Mouse (Mus musculus): ENCODE measurements around the gene Dnlz.

Dnlz gene

DNA sequence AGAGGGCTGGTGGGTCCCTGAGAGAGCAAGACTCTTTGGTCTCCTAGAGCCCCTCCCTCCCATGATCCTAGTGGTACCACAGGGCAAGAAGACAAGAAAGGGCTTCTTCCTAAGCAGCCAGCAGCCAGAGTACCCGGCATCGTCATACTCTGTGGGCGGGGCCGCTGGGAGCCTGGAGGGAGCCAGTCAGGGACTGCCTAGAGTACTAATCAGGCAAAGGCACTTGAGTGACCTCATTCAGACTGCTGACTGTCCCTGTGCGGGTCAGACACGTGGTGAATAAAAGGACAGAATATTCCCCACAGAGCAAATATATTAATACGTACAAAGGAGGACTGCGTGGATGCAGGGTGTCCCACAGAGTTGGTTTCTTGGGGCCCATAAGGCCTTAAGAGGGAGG lies 22.5 kb downstream of the Dnlz start:
- in situ Hi-C loops (cut with MboI; ENCODE audit: low pct_unique_long_range_greater_than_20kb in 1 of 2, low sequenced_read_pairs in 2 of 2, unreplicated experiment in 1 of 2), result loop anchor here in 1 of 2 experiments (5.0 kb wide), 1 partner anchor 78 kb away; the partner anchor contains the start of gene Inpp5e

DNA sequence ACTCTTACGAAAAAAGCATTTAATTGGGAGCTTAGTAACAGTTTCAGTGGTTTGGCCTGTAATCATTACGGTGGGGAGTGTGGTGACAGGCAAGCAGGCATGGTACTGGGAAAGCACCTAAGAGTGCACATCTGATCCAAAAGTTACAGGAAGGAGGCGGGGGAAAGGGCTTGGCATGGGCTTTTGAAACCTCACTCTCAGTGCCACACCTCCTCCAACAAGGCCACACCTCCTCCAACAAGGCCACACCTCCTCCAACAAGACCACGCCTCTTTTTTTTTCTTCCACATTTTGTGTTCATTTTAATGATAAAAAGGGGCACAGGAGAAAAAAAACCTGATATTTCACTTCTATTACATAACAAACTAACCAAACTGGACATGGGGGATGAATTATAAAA lies 24.1 kb downstream of the Dnlz start:
- in situ Hi-C loops (cut with MboI; ENCODE audit: low pct_unique_long_range_greater_than_20kb in 1 of 2, low sequenced_read_pairs in 2 of 2, unreplicated experiment in 1 of 2), result loop anchor here in 1 of 2 experiments (5.0 kb wide), 1 partner anchor 79 kb away; the partner anchor contains the start of gene Inpp5e

DNA sequence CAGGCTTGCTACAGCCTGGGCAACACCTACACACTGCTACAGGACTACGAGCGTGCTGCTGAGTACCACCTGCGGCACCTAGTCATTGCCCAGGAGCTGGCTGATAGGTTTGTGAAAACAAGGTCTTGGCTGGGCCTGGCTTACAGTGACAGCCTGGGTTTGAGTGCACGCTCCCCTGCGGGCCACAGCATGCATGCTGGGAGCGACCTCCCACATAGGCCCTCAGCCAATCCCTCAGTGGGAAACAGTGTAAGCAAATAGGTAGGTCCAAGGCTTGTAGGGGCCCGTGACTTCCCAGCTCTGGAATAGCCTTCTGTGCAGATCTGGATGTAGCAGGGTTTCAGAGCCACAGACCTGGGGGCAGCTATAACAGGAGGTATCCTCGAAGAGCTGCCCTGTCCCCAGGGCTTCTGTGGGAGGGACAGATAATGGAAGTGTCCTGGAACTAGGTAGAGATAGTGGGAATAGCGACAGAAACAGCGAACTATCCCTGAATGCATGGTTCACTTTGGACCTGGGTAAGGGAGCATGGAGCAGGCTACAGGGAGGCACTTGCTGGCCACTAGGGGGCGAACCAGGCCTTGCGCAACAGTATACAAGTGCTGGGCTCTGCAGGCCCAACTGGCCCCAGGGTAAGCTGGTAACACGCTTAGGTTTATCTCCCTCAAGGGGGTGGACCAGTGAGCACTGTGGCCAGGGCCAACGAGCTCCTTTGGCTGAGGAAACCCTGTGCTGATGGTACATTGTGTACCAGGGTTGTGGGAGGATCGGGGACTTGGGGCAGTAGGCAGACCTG lies 26.3 kb downstream of the Dnlz start:
- in situ Hi-C loops (cut with MboI; ENCODE audit: low pct_unique_long_range_greater_than_20kb in 1 of 2, low sequenced_read_pairs in 2 of 2, unreplicated experiment in 1 of 2), result loop anchor here in 1 of 2 experiments (5.0 kb wide), 1 partner anchor 82 kb away; the partner anchor contains the start of gene Inpp5e

DNA sequence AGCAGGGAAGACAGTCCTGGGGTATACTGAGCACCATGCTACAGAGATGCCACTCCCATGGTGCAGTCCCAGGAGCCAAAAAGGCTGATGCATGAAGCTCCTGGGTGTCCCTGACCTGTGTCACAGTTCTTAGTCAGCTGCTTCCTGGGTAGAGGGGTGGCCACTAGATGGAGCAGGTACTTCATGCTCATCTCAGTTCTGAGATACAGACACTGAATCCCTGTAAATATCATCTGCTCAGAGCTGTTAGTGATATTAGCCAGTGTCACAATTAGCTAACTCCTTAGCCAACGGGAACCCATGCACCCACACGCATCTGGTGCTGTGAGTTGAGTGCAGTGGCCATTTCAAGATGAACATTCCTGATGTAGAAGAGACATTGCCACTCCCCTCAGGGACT lies 27.0 kb downstream of the Dnlz start:
- in situ Hi-C loops (cut with MboI; ENCODE audit: low pct_unique_long_range_greater_than_20kb in 1 of 2, low sequenced_read_pairs in 2 of 2, unreplicated experiment in 1 of 2), result loop anchor here (5.0 to 25.0 kb wide), 2 partner anchors 82 to 237 kb away; partner anchors contain the start of gene Inpp5e (in 1 of the 2)

DNA sequence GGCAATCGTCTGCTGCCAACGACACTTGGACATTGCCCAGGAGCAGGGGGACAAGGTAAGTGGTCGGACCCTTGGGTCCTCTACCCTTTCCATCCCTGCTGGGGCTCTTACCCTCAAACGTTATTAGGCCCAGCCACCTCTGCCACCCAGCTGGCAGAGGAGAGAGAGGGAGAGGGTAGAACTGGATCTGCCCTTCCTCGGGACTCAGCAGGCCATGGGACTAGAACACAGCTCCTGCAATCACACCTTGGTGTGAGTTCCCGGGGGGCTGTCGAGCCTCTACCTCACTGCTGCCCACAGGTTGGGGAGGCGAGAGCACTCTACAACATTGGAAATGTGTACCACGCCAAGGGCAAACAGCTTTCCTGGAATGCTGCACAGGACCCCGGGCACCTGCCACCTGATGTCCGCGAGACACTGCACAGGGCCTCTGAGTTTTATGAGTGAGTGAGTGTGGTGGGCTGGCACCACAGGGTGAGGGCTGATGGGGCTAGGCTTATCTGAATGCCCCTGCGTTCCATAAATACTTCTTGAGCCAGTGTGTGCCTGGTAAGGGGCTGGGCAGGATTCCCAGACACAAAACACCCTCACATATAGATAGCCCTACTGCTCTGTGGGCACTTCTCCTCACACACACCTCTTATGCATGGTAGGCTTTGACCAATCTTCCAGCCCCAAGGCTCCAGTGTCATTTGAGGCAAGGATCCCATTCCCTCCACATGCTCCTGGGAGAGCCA lies 28.2 kb downstream of the Dnlz start:
- in situ Hi-C loops (cut with MboI; ENCODE audit: low pct_unique_long_range_greater_than_20kb in 1 of 2, low sequenced_read_pairs in 2 of 2, unreplicated experiment in 1 of 2), result loop anchor here in 1 of 2 experiments (25.0 kb wide), 1 partner anchor 239 kb away; no protein-coding TSS in a partner anchor

DNA sequence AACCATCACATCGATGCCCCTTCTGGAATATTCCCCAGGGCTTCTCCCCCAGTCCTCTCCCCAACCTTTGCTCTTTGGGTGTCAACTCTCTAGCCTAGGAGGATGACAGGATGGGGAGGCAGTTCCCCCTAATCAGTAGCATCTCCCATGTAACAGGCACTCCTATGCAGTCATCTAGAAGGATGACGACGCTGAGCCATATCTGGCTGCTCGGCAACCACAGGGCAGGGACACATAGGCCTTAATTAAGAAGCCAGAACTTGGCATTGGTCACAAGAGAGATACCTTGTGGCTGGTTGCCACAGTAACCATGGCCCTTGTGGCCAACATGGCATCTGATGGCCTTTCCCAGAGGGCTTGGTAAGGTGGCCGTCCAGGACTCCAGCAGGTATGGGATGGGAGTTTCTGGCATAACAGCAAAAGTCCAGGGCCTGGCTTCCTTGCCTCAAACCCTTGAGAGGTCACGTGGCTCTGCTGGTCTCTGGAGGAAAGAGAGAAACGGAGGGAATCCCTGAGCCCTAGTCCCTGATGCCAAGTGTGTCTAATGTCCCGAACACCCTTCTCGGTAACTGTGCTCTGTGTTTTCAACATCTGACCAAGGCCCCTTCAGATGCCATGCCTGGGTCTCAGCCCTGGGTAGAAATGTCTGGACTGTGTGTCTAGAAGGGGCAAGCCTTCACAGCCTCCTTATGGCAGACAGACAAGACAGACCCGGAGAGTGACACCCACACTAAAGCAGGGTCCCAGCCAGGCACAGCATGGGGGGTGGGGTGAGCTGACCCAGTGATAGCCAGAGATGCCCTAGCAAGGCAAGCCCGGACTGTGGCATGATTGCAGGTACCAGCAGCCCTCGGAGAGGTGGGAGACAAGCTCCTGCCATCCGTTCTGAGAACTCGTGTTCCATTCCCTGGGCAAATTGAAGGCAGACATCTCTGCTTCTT lies 31.4 kb downstream of the Dnlz start:
- in situ Hi-C loops (cut with MboI; ENCODE audit: low pct_unique_long_range_greater_than_20kb in 1 of 2, low sequenced_read_pairs in 2 of 2, unreplicated experiment in 1 of 2), result loop anchor here in 1 of 2 experiments (25.0 kb wide), 1 partner anchor 242 kb away; no protein-coding TSS in a partner anchor

DNA sequence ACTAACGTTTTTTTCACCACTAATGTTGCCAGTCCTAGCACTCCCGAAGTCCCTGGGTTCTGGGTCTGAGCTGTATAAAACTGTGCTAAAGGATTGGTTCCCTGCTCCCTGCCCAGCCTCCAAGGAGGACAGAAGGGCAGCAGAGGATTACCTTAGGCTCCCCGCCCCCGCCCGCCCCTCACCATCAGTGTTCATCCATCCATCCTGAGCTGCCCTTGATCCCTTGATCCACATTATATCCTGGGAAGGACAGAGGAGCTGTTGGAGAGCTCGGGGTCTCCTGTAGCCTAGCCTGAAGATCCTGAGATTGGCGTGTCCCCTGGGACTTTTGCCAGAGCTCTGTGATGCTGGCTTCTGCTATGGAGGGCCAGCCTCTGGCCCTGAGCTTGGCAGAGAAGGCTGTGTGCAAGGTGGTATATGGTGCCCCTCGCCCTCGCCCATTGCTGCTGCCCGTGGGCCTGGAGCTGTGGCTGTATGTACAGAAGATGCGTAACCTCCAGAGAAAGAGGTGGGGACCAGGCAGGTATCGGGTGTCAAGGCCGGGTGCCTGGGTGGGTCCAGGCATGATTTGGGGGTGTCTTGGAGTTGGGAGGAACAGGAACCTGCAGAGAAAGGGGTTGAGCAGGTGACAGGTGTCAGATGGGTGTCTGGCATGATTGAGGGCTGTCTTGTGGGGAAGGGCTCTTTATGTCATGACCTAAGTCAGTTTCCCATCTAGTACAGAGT lies 32.2 kb downstream of the Dnlz start:
- in situ Hi-C loops (cut with MboI; ENCODE audit: low pct_unique_long_range_greater_than_20kb in 1 of 2, low sequenced_read_pairs in 2 of 2, unreplicated experiment in 1 of 2), result loop anchor here (5.0 to 25.0 kb wide), 2 partner anchors 243 kb away; no protein-coding TSS in a partner anchor

DNA sequence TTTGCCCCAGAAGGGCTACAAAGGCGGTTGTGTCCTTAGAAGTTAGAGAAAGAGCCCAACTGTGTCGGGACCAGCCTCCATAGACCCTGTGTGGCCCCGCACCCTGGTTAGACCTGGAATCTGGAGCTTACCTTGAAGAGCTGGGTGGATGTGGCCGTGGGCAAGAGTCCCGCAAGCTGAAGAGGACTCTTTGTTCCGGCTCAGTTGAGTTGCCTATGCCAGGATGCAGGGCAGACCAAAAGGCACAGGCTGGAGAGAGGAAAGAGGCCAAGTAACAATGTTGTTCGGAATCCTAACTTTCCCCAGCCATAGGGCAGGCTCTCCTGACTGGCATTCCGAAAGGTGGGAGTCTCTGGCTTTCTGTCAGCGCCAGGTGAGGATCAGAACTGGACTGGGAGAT lies 32.8 kb downstream of the Dnlz start:
- in situ Hi-C loops (cut with MboI; ENCODE audit: low pct_unique_long_range_greater_than_20kb in 1 of 2, low sequenced_read_pairs in 2 of 2, unreplicated experiment in 1 of 2), result loop anchor here (5.0 to 25.0 kb wide), 2 partner anchors 243 kb away; no protein-coding TSS in a partner anchor

DNA sequence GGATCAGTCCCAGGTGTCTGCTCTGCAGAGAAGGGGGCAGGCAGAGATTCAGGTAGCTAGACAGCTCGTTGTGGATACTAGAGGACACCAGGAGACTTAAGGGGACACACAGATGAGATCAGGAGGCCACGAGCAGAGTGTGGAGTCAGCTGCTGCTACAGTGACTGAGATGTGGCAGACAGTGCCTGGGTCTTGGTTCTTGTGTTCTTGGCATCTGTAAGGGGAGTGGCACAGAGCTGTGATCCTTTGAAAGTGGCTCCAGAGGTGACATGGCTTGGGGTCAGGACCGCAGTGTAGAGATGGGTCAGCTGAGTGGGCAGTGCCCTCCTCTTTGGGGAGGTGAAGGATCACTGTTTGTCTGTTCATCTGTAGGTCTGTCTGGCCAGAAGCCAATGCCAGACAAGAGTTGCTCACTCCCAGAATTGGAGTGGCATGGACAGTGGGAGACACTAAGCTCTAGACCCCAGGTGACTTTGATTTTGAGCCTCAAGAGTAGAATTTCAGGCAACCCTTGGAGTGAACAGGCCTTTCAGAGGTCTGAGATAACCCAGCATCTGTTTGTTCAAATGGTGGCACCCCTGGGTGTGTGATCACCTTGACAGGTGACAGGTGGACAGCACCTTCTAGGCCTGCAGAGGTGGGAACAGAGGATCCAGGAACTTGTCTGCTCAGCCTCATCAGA lies 33.8 kb downstream of the Dnlz start:
- in situ Hi-C loops (cut with MboI; ENCODE audit: low pct_unique_long_range_greater_than_20kb in 1 of 2, low sequenced_read_pairs in 2 of 2, unreplicated experiment in 1 of 2), result loop anchor here (5.0 to 25.0 kb wide), 2 partner anchors 244 kb away; no protein-coding TSS in a partner anchor

DNA sequence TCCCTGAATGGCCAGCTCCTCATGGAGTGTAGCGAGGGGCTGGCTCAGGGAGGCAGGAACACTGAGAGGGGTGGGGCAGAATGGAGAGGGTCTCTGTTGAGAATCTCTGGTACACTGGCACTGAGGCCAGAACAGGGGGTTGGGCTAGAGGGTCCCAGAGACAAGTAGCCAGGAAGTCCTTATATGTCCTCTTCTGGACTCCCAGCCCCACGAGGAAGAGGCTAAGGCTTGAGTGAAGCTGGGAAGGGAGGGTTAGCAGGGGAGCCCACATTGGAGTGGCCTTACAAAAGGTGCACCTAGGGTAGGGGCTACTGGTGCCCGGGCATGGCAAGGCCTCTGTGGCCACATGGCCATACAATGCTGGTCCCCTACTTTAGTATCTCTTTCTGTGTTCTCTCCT lies 34.5 kb downstream of the Dnlz start:
- in situ Hi-C loops (cut with MboI; ENCODE audit: low pct_unique_long_range_greater_than_20kb in 1 of 2, low sequenced_read_pairs in 2 of 2, unreplicated experiment in 1 of 2), result loop anchor here (5.0 to 25.0 kb wide), 2 partner anchors 245 kb away; no protein-coding TSS in a partner anchor

DNA sequence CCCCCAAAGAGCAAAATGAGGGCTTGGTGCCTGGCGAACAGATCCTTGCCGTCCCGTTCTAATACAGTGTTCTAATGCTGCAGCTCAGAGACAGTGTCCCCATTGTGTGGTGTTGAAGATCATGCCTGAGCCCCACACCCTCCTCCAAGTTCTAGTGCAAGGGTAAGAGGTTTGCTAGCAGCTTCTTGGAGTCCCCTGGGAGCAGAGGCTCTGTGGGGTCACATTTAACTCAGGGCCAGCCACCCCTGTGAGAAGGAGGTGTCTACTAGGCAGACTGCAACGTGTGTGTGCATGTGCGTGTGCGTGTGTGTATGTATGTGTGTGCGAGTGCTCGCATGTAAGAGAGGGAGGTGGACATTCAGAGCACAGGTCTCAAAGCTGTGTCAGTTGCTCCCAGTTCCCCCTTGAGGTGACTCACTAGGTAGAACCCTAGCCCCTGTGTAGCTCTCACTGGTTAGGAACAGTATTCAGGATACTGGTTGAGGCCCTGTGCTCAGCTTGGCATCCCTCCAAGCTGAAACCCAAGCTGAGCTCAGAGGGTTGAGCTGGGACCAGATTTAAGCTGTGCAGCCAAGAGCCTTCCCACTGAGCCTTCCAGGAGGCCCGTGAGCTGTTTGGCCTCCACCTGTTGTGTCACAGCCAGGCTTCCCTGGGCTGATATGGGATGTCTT lies 35.2 kb downstream of the Dnlz start:
- in situ Hi-C loops (cut with MboI; ENCODE audit: low pct_unique_long_range_greater_than_20kb in 1 of 2, low sequenced_read_pairs in 2 of 2, unreplicated experiment in 1 of 2), result loop anchor here (5.0 to 25.0 kb wide), 2 partner anchors 246 kb away; no protein-coding TSS in a partner anchor

DNA sequence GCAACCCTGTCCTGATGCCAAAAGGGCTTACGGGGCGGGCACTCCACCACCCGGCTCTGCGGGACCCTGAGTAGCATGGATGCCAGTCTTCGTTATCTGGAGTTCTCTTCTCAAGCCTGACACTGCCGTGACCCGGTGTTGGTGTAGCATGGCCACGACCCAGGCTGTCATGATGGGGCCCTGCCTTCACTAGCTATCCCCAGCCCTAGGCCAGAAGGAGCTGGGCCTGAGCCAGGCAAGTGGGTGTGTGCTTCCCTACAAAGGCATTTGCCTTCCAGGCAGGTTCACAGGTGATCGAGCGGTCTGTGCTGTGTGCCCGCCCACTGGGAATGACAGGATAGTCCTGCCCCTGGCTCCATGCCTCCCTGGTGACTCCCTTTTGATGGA lies 36.0 kb downstream of the Dnlz start:
- in situ Hi-C loops (cut with MboI; ENCODE audit: low pct_unique_long_range_greater_than_20kb in 1 of 2, low sequenced_read_pairs in 2 of 2, unreplicated experiment in 1 of 2), result loop anchor here (5.0 to 25.0 kb wide), 2 partner anchors 246 kb away; no protein-coding TSS in a partner anchor

DNA sequence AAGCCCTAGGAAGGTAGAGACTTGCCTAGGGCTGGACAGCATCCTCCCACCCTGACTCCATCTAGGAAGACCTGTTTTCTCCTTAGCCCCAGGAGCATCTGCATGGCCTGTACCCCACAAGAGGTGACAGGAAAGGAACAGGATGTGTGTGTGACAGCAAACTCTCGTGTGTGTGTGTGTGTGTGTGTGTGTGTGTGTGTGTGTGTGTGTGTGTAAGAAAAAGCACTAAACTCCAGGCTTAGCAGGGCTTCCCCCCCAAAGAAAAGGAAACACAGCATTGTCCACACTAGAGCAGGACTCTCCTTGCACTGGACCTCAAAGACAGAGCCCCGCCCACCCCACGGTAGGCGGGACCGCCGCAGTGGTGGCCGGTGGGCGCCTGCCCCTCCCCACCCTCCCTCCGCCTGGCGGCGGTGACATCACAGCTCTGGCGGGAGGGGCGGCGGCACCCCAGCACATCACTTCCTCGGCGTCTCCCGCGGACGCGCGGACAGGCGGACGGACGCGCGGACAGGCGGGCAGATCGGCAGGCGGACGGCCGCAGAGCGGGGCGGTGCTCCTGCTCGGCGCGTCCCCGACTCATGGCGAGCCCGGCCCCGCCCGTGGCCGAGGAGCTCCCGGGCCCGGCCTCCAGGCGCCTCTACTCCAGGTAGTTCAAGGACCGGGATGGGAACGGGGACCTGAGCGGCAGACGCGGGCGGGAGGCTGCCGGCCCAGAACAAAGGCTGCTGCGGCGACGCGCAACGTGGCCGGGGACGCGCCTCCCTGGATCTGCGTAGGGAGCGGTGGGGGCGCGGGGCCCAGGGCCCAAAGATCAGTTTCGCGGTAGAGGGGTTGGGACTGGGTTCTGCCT lies 36.6 kb downstream of the Dnlz start, which contains the start of gene Gpsm1:
Gpsm1 (plus strand) TSS at position 444 of the 853 bp plus-strand sequence.
- in situ Hi-C loops (cut with MboI; ENCODE audit: low pct_unique_long_range_greater_than_20kb in 1 of 2, low sequenced_read_pairs in 2 of 2, unreplicated experiment in 1 of 2), result loop anchor here (5.0 to 25.0 kb wide), 2 partner anchors 247 kb away; no protein-coding TSS in a partner anchor

DNA sequence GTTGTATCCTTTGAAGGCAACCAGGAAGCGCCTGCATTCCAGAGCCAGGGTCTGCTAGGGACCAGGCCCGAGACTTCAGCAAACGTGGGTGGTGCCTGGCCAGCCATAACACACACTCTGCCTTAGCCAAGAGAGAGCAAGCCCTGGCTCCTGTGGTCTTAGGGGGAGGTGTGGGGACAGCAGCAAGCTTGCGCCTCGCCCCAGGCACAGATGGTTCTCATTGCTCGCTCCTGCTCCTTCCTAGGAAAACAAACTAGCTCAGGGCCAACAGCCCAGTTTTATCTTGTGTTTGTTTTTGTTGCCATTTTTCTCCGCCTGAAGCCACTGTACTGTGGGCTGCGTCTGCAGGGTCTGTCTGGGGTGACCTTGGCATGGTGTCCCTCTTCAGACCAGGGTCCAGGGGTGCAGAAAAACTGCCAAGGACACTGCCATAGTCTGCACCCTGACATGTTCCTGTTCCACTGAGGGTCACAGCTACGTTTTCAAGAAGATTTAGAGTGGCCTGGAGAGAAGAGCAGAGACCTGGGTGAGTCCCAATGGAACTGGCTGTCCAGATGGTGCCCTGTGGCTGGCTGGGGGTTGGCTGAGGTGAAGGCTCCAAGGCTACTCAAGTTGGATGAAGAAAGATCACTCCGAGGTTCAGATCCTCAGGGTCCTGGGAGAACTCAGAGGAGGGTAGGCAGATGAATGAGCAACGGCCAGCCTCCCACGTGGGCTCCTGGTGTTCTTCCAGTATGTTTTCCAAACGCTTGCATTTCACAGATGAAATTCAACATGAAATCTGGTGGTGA lies 37.4 kb downstream of the Dnlz start:
- in situ Hi-C loops (cut with MboI; ENCODE audit: low pct_unique_long_range_greater_than_20kb in 1 of 2, low sequenced_read_pairs in 2 of 2, unreplicated experiment in 1 of 2), result loop anchor here (5.0 to 25.0 kb wide), 2 partner anchors 248 kb away; no protein-coding TSS in a partner anchor

Data from mouse embryonic stem cell (cell line).